Mouse (Mus musculus) E14TG2a.4 (cell line): ENCODE measurements around the gene Ovol2.

Experiments
- CTCF ChIP-seq: conservative IDR thresholded peaks from 2 replicates; pipeline ENCODE4 v1.5.1; 2014; ENCODE audit warnings: low read length
- POU5F1 ChIP-seq: IDR thresholded peaks from 2 replicates; pipeline ENCODE4 v1.6.1; 2014; ENCODE audit warnings: low read length, borderline replicate concordance

DNA sequence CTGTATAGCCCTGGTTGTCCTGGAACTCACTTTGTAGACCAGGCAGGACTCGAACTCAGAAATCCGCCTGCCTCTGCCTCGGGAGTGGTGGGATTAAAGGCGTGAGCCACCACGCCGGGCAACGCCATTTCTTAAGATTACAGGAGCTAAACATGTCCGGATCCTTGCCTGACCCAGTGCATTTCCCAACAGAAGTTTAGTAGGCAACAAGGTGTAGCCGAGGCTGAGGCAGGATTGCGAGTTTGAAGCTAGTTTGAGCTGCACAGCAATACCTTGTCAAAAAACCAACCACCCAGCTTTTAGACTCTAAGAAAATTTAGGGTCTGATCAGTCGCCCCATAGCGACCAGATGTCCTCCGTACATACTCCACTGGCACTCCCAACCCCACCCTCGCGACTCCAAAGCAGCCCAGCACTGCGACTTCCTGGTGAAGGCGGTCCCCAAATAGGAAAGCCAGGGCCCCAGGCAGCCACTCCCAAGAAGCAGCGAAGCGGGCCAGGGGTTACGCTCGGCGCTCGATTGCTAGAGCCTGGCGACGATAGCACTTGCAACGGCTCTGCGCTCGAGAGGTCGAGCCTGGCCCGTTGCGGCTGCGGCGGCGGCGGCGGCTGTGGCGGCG is 36.6 kb upstream of the Ovol2 start, which contains the start of the genes Kat14 and Pet117:
- TF ChIP-seq CTCF (no peak), POU5F1 (no peak)
